Mouse (Mus musculus): ENCODE measurements around the gene D1Ertd622e.

GRCm38 (mm10) chr1:97657201-97657600 is 4.7 kb downstream of the D1Ertd622e start:
- TF ChIP-seq CTCF (IDR thresholded peaks at IDR 0.05; ENCODE audit: insufficient read depth, low read length): no peak
- TF ChIP-seq POLR2A (IDR thresholded peaks at IDR 0.05; ENCODE audit: borderline replicate concordance, extremely low read depth, low read depth, low read length): no peak

All from lung, adult 2 months (tissue).